Mouse (Mus musculus) embryonic facial prominence, embryonic 11.5 days (tissue): ENCODE measurements around the gene Ablim1. TPM values are rescaled to one million over a fixed set of nuclear protein-coding genes. Genes with fewer than 3 reads are reported as not detected.
A peak's percentile ranks its signal among the peaks of the same experiment; 100 is the strongest.

Source experiments
- ATAC-seq: fragments of 200-750 bp; cut with Nextera tagmentation; replicated peaks from 2 replicates; pipeline ENCODE4 v1.8.0; 2017; ENCODE audit warnings: low read depth; ENCODE audit not compliant: insufficient number of reproducible peaks, low FRiP score, low TSS enrichment
- DNase-seq: peaks from one replicate; pipeline ENCODE4 v3.0.0-alpha.2; 2015; ENCODE audit warnings: low spot score
- H3K27ac ChIP-seq: fragments of 300-500 bp; sonication (generic); replicated peaks from 2 replicates; pipeline ENCODE4 v1.5.1; 2014; ENCODE audit warnings: mild to moderate bottlenecking, low read depth, low read length, control low read depth
- H3K27me3 ChIP-seq: fragments of 300-500 bp; sonication (generic); 2 replicates; pipeline ENCODE4 v1.6.1; 2014; ENCODE audit warnings: mild to moderate bottlenecking, low read length, moderate library complexity, mixed read lengths; ENCODE audit not compliant: control insufficient read depth, insufficient read depth
- H3K36me3 ChIP-seq: fragments of 300-500 bp; sonication (generic); replicated peaks from 2 replicates; pipeline ENCODE4 v1.6.1; 2014; ENCODE audit warnings: low read depth, mild to moderate bottlenecking, low read length, moderate library complexity, mixed read lengths; ENCODE audit not compliant: control insufficient read depth, insufficient read depth
- H3K4me1 ChIP-seq: fragments of 300-500 bp; sonication (generic); 2 replicates; pipeline ENCODE4 v1.6.1; 2014; ENCODE audit warnings: low read length, mixed read lengths; ENCODE audit not compliant: control insufficient read depth, insufficient read depth
- H3K4me2 ChIP-seq: fragments of 300-500 bp; sonication (generic); 2 replicates; pipeline ENCODE4 v1.6.1; 2014; ENCODE audit warnings: low read depth, mild to moderate bottlenecking, control low read depth, low read length, moderate library complexity
- H3K4me3 ChIP-seq: fragments of 300-500 bp; sonication (generic); 2 replicates; pipeline ENCODE4 v1.5.1; 2014; ENCODE audit warnings: low read depth, low read length, control low read depth
- H3K9ac ChIP-seq: fragments of 300-500 bp; sonication (generic); replicated peaks from 2 replicates; pipeline ENCODE4 v1.6.1; 2014; ENCODE audit warnings: mild to moderate bottlenecking, control low read depth, low read length
- H3K9me3 ChIP-seq: fragments of 300-500 bp; sonication (generic); replicated peaks from 2 replicates; pipeline ENCODE4 v1.6.1; 2016; ENCODE audit warnings: mild to moderate bottlenecking, low read length, inconsistent platforms, mixed read lengths; ENCODE audit not compliant: control insufficient read depth
- WGBS: fragments of 180-500 bp; shearing (Covaris S2); extraction: QIAGEN DNeasy Blood & Tissue Kit; methylation state at CpG from one replicate; pipeline ENCODE4 v1.1.7; 2014; 5-methylcytosine and 5-hydroxymethylcytosine counted together
- polyA plus RNA-seq: library from polyadenylated mRNA; unstranded; fragments of >200 nt; fragmentation: Nextera tagmentation; extraction: Ambion mirVana; gene quantifications from 2 replicates; pipeline ENCODE4 v1.2.1, GENCODE M21; 2014

The Ablim1 gene
- polyA plus RNA-seq, 1 experiment from 2014 or later, result 22.8 TPM

- DNase-seq (no peak), ATAC-seq (no peak)
- H3K4me2 ChIP-seq, result no peak overlapping the region
- 67% methylated on average over 7 of the region's 7 CpGs for WGBS
- no peak overlapping the region for H3K9ac ChIP-seq
- H3K27ac ChIP-seq, result no peak overlapping the region
- no peaks in the 10 kb centered on the region for H3K4me1 ChIP-seq
- H3K4me3 ChIP-seq, result no peak overlapping the region
- no peaks in the 10 kb centered on the region for H3K36me3 ChIP-seq
- no peaks in the 10 kb centered on the region for H3K27me3 ChIP-seq
- no peaks in the 10 kb centered on the region for H3K9me3 ChIP-seq
Measured at GRCm38 (mm10) chr19:57204101-57204500, 110.6 kb downstream of the Ablim1 start.

- H3K4me3 ChIP-seq, result no peak overlapping the region
- H3K36me3 ChIP-seq, result no peaks in the 10 kb centered on the region
- no peak overlapping the region for H3K4me2 ChIP-seq
- DNase-seq (no peak), ATAC-seq (no peak)
- H3K27me3 ChIP-seq, result peaks cover 10% of the 10 kb centered on the region
- H3K9ac ChIP-seq, result no peak overlapping the region
- WGBS, result 65% methylated on average over 1 of the region's 1 CpGs
- no peaks in the 10 kb centered on the region for H3K4me1 ChIP-seq
- H3K9me3 ChIP-seq, result no peaks in the 10 kb centered on the region
- no peak overlapping the region for H3K27ac ChIP-seq
Measured at GRCm38 (mm10) chr19:57202554-57202953, 112.2 kb downstream of the Ablim1 start.

GRCm38 (mm10) chr19:57201090-57201483 is 113.6 kb downstream of the Ablim1 start:
- Histone ChIP-seq H3K4me1 (no peaks in the 10 kb centered on the region; the same call in 1 of the 2 replicates), H3K4me3 (no peak overlapping the region), H3K4me2 (no peak overlapping the region), H3K27ac (no peak overlapping the region), H3K36me3 (no peaks in the 10 kb centered on the region), H3K27me3 (peaks cover 15% of the 10 kb centered on the region), H3K9me3 (no peaks in the 10 kb centered on the region), H3K9ac (no peak overlapping the region)
- no peak for DNase-seq
- WGBS, result 80% methylated on average over 8 of the region's 8 CpGs
- ATAC-seq, result no peak

- no peak for ATAC-seq
- H3K27me3 ChIP-seq, result peaks cover 15% of the 10 kb centered on the region
- H3K4me3 ChIP-seq, result no peak overlapping the region
- H3K4me2 ChIP-seq, result no peak overlapping the region
- 37% methylated on average over 12 of the region's 12 CpGs for WGBS
- no peaks in the 10 kb centered on the region; the same call in 1 of the 2 replicates for H3K4me1 ChIP-seq
- DNase-seq, result no peak
- H3K9ac ChIP-seq, result no peak overlapping the region
- H3K27ac ChIP-seq, result no peak overlapping the region
- no peaks in the 10 kb centered on the region for H3K9me3 ChIP-seq
- no peaks in the 10 kb centered on the region for H3K36me3 ChIP-seq
Measured at GRCm38 (mm10) chr19:57200477-57201089, 114.1 kb downstream of the Ablim1 start.

- H3K36me3 ChIP-seq, result no peaks in the 10 kb centered on the region
- no peak overlapping the region for H3K9ac ChIP-seq
- H3K27ac ChIP-seq, result no peak overlapping the region
- ATAC-seq (no peak), DNase-seq (no peak)
- H3K9me3 ChIP-seq, result no peaks in the 10 kb centered on the region
- peaks cover 19% of the 10 kb centered on the region for H3K27me3 ChIP-seq
- WGBS, result 41% methylated on average over 6 of the region's 6 CpGs
- H3K4me1 ChIP-seq, result no peaks in the 10 kb centered on the region; the same call in 1 of the 2 replicates
- H3K4me3 ChIP-seq, result no peak overlapping the region
- H3K4me2 ChIP-seq, result no peak overlapping the region
Measured at GRCm38 (mm10) chr19:57199361-57199760, 115.4 kb downstream of the Ablim1 start.

GRCm38 (mm10) chr19:57198531-57198930 is 116.2 kb downstream of the Ablim1 start:
- DNase-seq (no peak), ATAC-seq (no peak)
- Histone ChIP-seq H3K9me3 (no peaks in the 10 kb centered on the region), H3K4me3 (no peak overlapping the region), H3K9ac (no peak overlapping the region), H3K27ac (no peak overlapping the region), H3K4me2 (no peak overlapping the region), H3K27me3 (peaks cover 19% of the 10 kb centered on the region), H3K4me1 (no peaks in the 10 kb centered on the region; the same call in 1 of the 2 replicates), H3K36me3 (no peaks in the 10 kb centered on the region)
- WGBS, result 65% methylated on average over 12 of the region's 12 CpGs

GRCm38 (mm10) chr19:57198029-57198428 is 116.7 kb downstream of the Ablim1 start:
- Histone ChIP-seq H3K27me3 (peaks cover 19% of the 10 kb centered on the region), H3K27ac (no peak overlapping the region)

GRCm38 (mm10) chr19:57197043-57197817 is 117.5 kb downstream of the Ablim1 start:
- Histone ChIP-seq H3K27me3 (peaks cover 19% of the 10 kb centered on the region), H3K4me3 (peak overlapping the region; percentile 35), H3K4me2 (peak overlapping the region; percentile 77), H3K4me1 (no peaks in the 10 kb centered on the region; the same call in 1 of the 2 replicates), H3K9ac (peak overlapping the region; percentile 49), H3K27ac (no peak overlapping the region), H3K9me3 (no peaks in the 10 kb centered on the region), H3K36me3 (no peaks in the 10 kb centered on the region)
- ATAC-seq (0 out of 2 replicates have a peak, but pooled peaks have one; percentile 56), DNase-seq (peak; percentile 65)
- 2% methylated on average over 36 of the region's 37 CpGs for WGBS

More at GRCm38 (mm10) chr19:57198029-57198428, 116.7 kb downstream of the Ablim1 start:
- WGBS, result 60% methylated on average over 5 of the region's 5 CpGs
- no peak for ATAC-seq
- DNase-seq, result no peak
- Histone ChIP-seq H3K4me1 (no peaks in the 10 kb centered on the region; the same call in 1 of the 2 replicates), H3K4me2 (no peak overlapping the region), H3K9me3 (no peaks in the 10 kb centered on the region), H3K4me3 (no peak overlapping the region), H3K9ac (no peak overlapping the region), H3K36me3 (no peaks in the 10 kb centered on the region)
